In genomic region chr3:122986386-122986785, GRCm38 (mm10) we compare ENCODE assay signal across 9 mouse cellular contexts. TPM values are rescaled to one million over a fixed set of nuclear protein-coding genes. Genes with fewer than 3 reads are reported as not detected.
DNase-seq lines count a peak whose midpoint lies in the region; ATAC-seq and TF ChIP-seq lines count a peak whose summit lies in the region.
"Had no signal": no experiment of that assay in that cellular context is flagged by ENCODE, and none has a peak within 500 bp of the region (broad histone marks: within the 10 kb centered on the region; RNA-seq: fewer than 3 reads in every experiment).

No protein-coding gene starts in this region.

- TF ChIP-seq CTCF in layer of hippocampus, adult 2 months (conservative IDR thresholded peaks at IDR 0.05), result no peak

- peak overlapping the region; percentile 99 for H3K27ac ChIP-seq in layer of hippocampus, adult 2 months

- ATAC-seq in activated CD4-positive, CD25-positive, alpha-beta regulatory T cell, adult 4 months, result no peak

- no peak for DNase-seq in layer of hippocampus, adult 2 months (ENCODE audit: low spot score in 2 of 2)
- DNase-seq in layer of hippocampus, postnatal 36 days, result no peak
- peak; percentile 79 for DNase-seq in adrenal gland, postnatal 14 days
- peak; percentile 56 for DNase-seq in kidney, postnatal 10 days
- peak; percentile 58 for DNase-seq in testis, postnatal 10 days (ENCODE audit: low spot score)
- DNase-seq in natural killer cell, adult 2 months (ENCODE audit: low spot score in 2 of 2), result no peak
- DNase-seq: right cerebral cortex, postnatal 4 days had no signal

- H3K4me3 ChIP-seq in layer of hippocampus, adult 2 months, result no peak overlapping the region

RNA-seq across cellular contexts. Expression of gene Usp53, which starts 2.1 kb away (rescaled TPM):
- total RNA-seq in layer of hippocampus, adult 2 months (2021), result 10 to 100 TPM; 27.3 to 29.1 TPM
- total RNA-seq in layer of hippocampus, postnatal 36 days (2021), result 10 to 100 TPM; 25.3 to 27.5 TPM
- total RNA-seq in adrenal gland, postnatal 14 days (2021), result 23.5 and 26.6 TPM in 2 replicates
- polyA plus RNA-seq in activated CD4-positive, CD25-positive, alpha-beta regulatory T cell, adult 4 months (2017; shearing (Covaris generic)), result 10 to 100 TPM; 10.9 to 14.1 TPM

RNA-seq across cellular contexts. Expression of gene Myoz2, which starts 48.4 kb away (rescaled TPM):
- under 1 TPM in 1 of 2 experiments, not detected in 1; 0.74 TPM for total RNA-seq in layer of hippocampus, adult 2 months (2021)
- total RNA-seq in layer of hippocampus, postnatal 36 days (2021), result under 1 TPM; 0.76 to 0.77 TPM
- not detected in 2 replicates for total RNA-seq in adrenal gland, postnatal 14 days (2021)
- not detected for polyA plus RNA-seq in activated CD4-positive, CD25-positive, alpha-beta regulatory T cell, adult 4 months (2017; shearing (Covaris generic))
- total RNA-seq: common myeloid progenitor, adult 5-6 weeks had no signal

Comparison
In these comparisons a context has a peak if more than half of its experiments do, and no peak if none do; other contexts are left out.
1. DNase-seq: peak in adrenal gland, postnatal 14 days (single experiment), kidney, postnatal 10 days (single experiment) and testis, postnatal 10 days (single experiment); none in layer of hippocampus, adult 2 months (0 of 2), layer of hippocampus, postnatal 36 days (0 of 2) and natural killer cell, adult 2 months (0 of 2).